Mouse (Mus musculus): ENCODE results near the gene Rfx8.

DNA sequence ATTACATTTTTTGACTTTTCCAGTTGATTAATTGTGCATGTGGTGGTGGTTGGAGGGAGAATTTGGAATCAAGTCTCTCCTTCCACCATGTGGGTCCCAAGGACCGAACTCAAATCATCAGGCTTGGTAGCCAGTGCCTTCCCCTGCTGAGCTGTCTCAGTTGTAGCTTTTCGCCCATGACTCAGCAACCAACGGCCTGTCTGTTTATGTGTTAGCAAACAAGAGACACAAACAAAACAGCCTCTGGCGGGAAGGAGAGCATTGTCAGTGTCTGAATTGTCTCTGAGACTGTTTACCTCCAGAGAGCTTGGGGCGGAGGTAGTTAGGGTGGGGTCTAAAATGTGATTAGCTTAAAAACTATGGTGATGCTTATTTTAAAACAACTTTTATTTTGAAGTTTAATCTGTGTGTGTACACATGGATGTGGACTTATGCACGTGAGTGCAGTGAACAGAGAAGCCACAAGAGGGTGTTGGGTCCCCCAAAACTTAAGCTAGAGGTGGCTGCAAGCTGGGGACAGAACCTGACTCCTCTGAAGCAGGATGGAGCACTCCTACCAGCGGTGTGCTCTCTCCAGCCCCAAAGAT lies 56.7 kb downstream of the Rfx8 start:
- TF ChIP-seq CTCF (IDR thresholded peaks at IDR 0.05) (no peak), EP300 (IDR thresholded peaks at IDR 0.05) (no peak)

All from lung, postnatal 0 days (tissue).